Mouse (Mus musculus): ENCODE results near the gene Fstl4. TPM values are rescaled to one million over a fixed set of nuclear protein-coding genes. Genes with fewer than 3 reads are reported as not detected.

The Fstl4 gene
- polyA plus RNA-seq, 1 experiment from 2014 or later = 1.7 TPM

- no peaks in the 10 kb centered on the region; the same call in 1 of the 2 replicates for H3K9me3 ChIP-seq (ENCODE audit: control insufficient read depth, low read depth, low read length)
- 78% methylated on average over 6 of the region's 6 CpGs for WGBS
- H3K4me3 ChIP-seq (ENCODE audit: low read depth, low read length) = no peak overlapping the region
- no peak overlapping the region for H3K9ac ChIP-seq (replicated peaks; ENCODE audit: low read depth, low read length)
- ATAC-seq (ENCODE audit: insufficient number of reproducible peaks, insufficient read depth, low FRiP score, low read depth) = no peak
- H3K27me3 ChIP-seq (ENCODE audit: control insufficient read depth, insufficient read depth, low read length) = no peaks in the 10 kb centered on the region
- no peaks in the 10 kb centered on the region for H3K4me1 ChIP-seq (ENCODE audit: control insufficient read depth, insufficient read depth, low read length)
- no peak overlapping the region for H3K27ac ChIP-seq (ENCODE audit: low read length)
- no peak overlapping the region for H3K4me2 ChIP-seq (replicated peaks; ENCODE audit: low read depth, low read length)
- H3K36me3 ChIP-seq (ENCODE audit: control insufficient read depth, insufficient read depth, low read length) = no peaks in the 10 kb centered on the region
Observed at GRCm38 (mm10) chr11:53024403-53024802, 260.0 kb downstream of the Fstl4 start.

GRCm38 (mm10) chr11:53025686-53026085 is 261.3 kb downstream of the Fstl4 start:
- H3K9ac ChIP-seq (replicated peaks; ENCODE audit: low read depth, low read length) = no peak overlapping the region
- no peaks in the 10 kb centered on the region; the same call in 1 of the 2 replicates for H3K9me3 ChIP-seq (ENCODE audit: control insufficient read depth, low read depth, low read length)
- no peak overlapping the region for H3K27ac ChIP-seq (ENCODE audit: low read length)
- no peak for ATAC-seq (ENCODE audit: insufficient number of reproducible peaks, insufficient read depth, low FRiP score, low read depth)
- no peaks in the 10 kb centered on the region for H3K27me3 ChIP-seq (ENCODE audit: control insufficient read depth, insufficient read depth, low read length)
- no peak overlapping the region for H3K4me3 ChIP-seq (ENCODE audit: low read depth, low read length)
- no peaks in the 10 kb centered on the region for H3K36me3 ChIP-seq (ENCODE audit: control insufficient read depth, insufficient read depth, low read length)
- 99% methylated on average over 6 of the region's 6 CpGs for WGBS
- 0 out of 2 replicates have a peak, but pooled peaks cover 3% of the 10 kb centered on the region for H3K4me1 ChIP-seq (ENCODE audit: control insufficient read depth, insufficient read depth, low read length)
- H3K4me2 ChIP-seq (replicated peaks; ENCODE audit: low read depth, low read length) = no peak overlapping the region

- no peak for ATAC-seq (ENCODE audit: insufficient number of reproducible peaks, insufficient read depth, low FRiP score, low read depth)
- WGBS = 74% methylated on average over 7 of the region's 7 CpGs
- no peaks in the 10 kb centered on the region for H3K36me3 ChIP-seq (ENCODE audit: control insufficient read depth, insufficient read depth, low read length)
- H3K27me3 ChIP-seq (ENCODE audit: control insufficient read depth, insufficient read depth, low read length) = no peaks in the 10 kb centered on the region
- no peak overlapping the region for H3K27ac ChIP-seq (ENCODE audit: low read length)
- H3K4me3 ChIP-seq (ENCODE audit: low read depth, low read length) = no peak overlapping the region
- no peak overlapping the region for H3K4me2 ChIP-seq (replicated peaks; ENCODE audit: low read depth, low read length)
- no peak overlapping the region for H3K9ac ChIP-seq (replicated peaks; ENCODE audit: low read depth, low read length)
- H3K9me3 ChIP-seq (ENCODE audit: control insufficient read depth, low read depth, low read length) = no peaks in the 10 kb centered on the region
- 0 out of 2 replicates have a peak, but pooled peaks cover 3% of the 10 kb centered on the region for H3K4me1 ChIP-seq (ENCODE audit: control insufficient read depth, insufficient read depth, low read length)
Observed at GRCm38 (mm10) chr11:53028421-53029168, 264.2 kb downstream of the Fstl4 start.

GRCm38 (mm10) chr11:53031777-53032176 is 267.3 kb downstream of the Fstl4 start:
- Histone ChIP-seq H3K27me3 (ENCODE audit: control insufficient read depth, insufficient read depth, low read length) (no peaks in the 10 kb centered on the region), H3K4me2 (replicated peaks; ENCODE audit: low read depth, low read length) (no peak overlapping the region), H3K9me3 (ENCODE audit: control insufficient read depth, low read depth, low read length) (no peaks in the 10 kb centered on the region), H3K9ac (replicated peaks; ENCODE audit: low read depth, low read length) (no peak overlapping the region), H3K4me1 (ENCODE audit: control insufficient read depth, insufficient read depth, low read length) (0 out of 2 replicates have a peak, but pooled peaks cover 3% of the 10 kb centered on the region), H3K4me3 (ENCODE audit: low read depth, low read length) (no peak overlapping the region), H3K36me3 (ENCODE audit: control insufficient read depth, insufficient read depth, low read length) (no peaks in the 10 kb centered on the region), H3K27ac (ENCODE audit: low read length) (no peak overlapping the region)
- WGBS = 92% methylated on average over 4 of the region's 4 CpGs
- ATAC-seq (ENCODE audit: insufficient number of reproducible peaks, insufficient read depth, low FRiP score, low read depth) = no peak

- Histone ChIP-seq H3K4me2 (replicated peaks; ENCODE audit: low read depth, low read length) (no peak overlapping the region), H3K4me3 (ENCODE audit: low read depth, low read length) (no peak overlapping the region), H3K9ac (replicated peaks; ENCODE audit: low read depth, low read length) (no peak overlapping the region), H3K36me3 (ENCODE audit: control insufficient read depth, insufficient read depth, low read length) (no peaks in the 10 kb centered on the region), H3K4me1 (ENCODE audit: control insufficient read depth, insufficient read depth, low read length) (0 out of 2 replicates have a peak, but pooled peaks cover 3% of the 10 kb centered on the region), H3K27ac (ENCODE audit: low read length) (no peak overlapping the region), H3K27me3 (ENCODE audit: control insufficient read depth, insufficient read depth, low read length) (no peaks in the 10 kb centered on the region), H3K9me3 (ENCODE audit: control insufficient read depth, low read depth, low read length) (no peaks in the 10 kb centered on the region)
- ATAC-seq (ENCODE audit: insufficient number of reproducible peaks, insufficient read depth, low FRiP score, low read depth) = no peak
- 28% methylated on average over 4 of the region's 4 CpGs for WGBS
Observed at GRCm38 (mm10) chr11:53032336-53032735, 267.9 kb downstream of the Fstl4 start.

GRCm38 (mm10) chr11:53035414-53035813 is 271.0 kb downstream of the Fstl4 start:
- Histone ChIP-seq H3K9ac (replicated peaks; ENCODE audit: low read depth, low read length) (no peak overlapping the region), H3K36me3 (ENCODE audit: control insufficient read depth, insufficient read depth, low read length) (no peaks in the 10 kb centered on the region), H3K4me3 (ENCODE audit: low read depth, low read length) (no peak overlapping the region), H3K9me3 (ENCODE audit: control insufficient read depth, low read depth, low read length) (no peaks in the 10 kb centered on the region), H3K27me3 (ENCODE audit: control insufficient read depth, insufficient read depth, low read length) (no peaks in the 10 kb centered on the region), H3K4me1 (ENCODE audit: control insufficient read depth, insufficient read depth, low read length) (no peaks in the 10 kb centered on the region), H3K4me2 (replicated peaks; ENCODE audit: low read depth, low read length) (no peak overlapping the region), H3K27ac (ENCODE audit: low read length) (no peak overlapping the region)
- 75% methylated on average over 7 of the region's 7 CpGs for WGBS
- no peak for ATAC-seq (ENCODE audit: insufficient number of reproducible peaks, insufficient read depth, low FRiP score, low read depth)

- H3K27me3 ChIP-seq (ENCODE audit: control insufficient read depth, insufficient read depth, low read length) = no peaks in the 10 kb centered on the region
- no peak for ATAC-seq (ENCODE audit: insufficient number of reproducible peaks, insufficient read depth, low FRiP score, low read depth)
- no peaks in the 10 kb centered on the region for H3K9me3 ChIP-seq (ENCODE audit: control insufficient read depth, low read depth, low read length)
- no peak overlapping the region for H3K27ac ChIP-seq (ENCODE audit: low read length)
- H3K36me3 ChIP-seq (ENCODE audit: control insufficient read depth, insufficient read depth, low read length) = no peaks in the 10 kb centered on the region
- no peak overlapping the region for H3K4me3 ChIP-seq (ENCODE audit: low read depth, low read length)
- H3K4me1 ChIP-seq (ENCODE audit: control insufficient read depth, insufficient read depth, low read length) = no peaks in the 10 kb centered on the region
- WGBS = 26% methylated on average over 6 of the region's 6 CpGs
- no peak overlapping the region for H3K4me2 ChIP-seq (replicated peaks; ENCODE audit: low read depth, low read length)
- H3K9ac ChIP-seq (replicated peaks; ENCODE audit: low read depth, low read length) = no peak overlapping the region
Observed at GRCm38 (mm10) chr11:53046850-53047249, 282.4 kb downstream of the Fstl4 start.

- H3K36me3 ChIP-seq (ENCODE audit: control insufficient read depth, insufficient read depth, low read length) = no peaks in the 10 kb centered on the region
- no peak overlapping the region for H3K27ac ChIP-seq (ENCODE audit: low read length)
- ATAC-seq (ENCODE audit: insufficient number of reproducible peaks, insufficient read depth, low FRiP score, low read depth) = no peak
Observed at GRCm38 (mm10) chr11:53054151-53054550, 289.7 kb downstream of the Fstl4 start.

More at GRCm38 (mm10) chr11:53054151-53054550, 289.7 kb downstream of the Fstl4 start:
- Histone ChIP-seq H3K27me3 (ENCODE audit: control insufficient read depth, insufficient read depth, low read length) (no peaks in the 10 kb centered on the region), H3K9ac (replicated peaks; ENCODE audit: low read depth, low read length) (no peak overlapping the region), H3K4me2 (replicated peaks; ENCODE audit: low read depth, low read length) (no peak overlapping the region), H3K4me1 (ENCODE audit: control insufficient read depth, insufficient read depth, low read length) (peaks cover 3% of the 10 kb centered on the region; the same call in 1 of the 2 replicates), H3K4me3 (ENCODE audit: low read depth, low read length) (no peak overlapping the region), H3K9me3 (ENCODE audit: control insufficient read depth, low read depth, low read length) (no peaks in the 10 kb centered on the region)
- WGBS = 49% methylated on average over 5 of the region's 5 CpGs

Measured in stomach, embryonic 14.5 days (tissue).